Mouse (Mus musculus) G1E (cell line): ENCODE results near the gene Ogfrl1. TPM values are rescaled to one million over a fixed set of nuclear protein-coding genes. Genes with fewer than 3 reads are reported as not detected.

ENCODE experiments used
- ATAC-seq: 2 replicates; pipeline ENCODE4 v1.8.0; 2016; ENCODE audit warnings: mild to moderate bottlenecking; ENCODE audit not compliant: insufficient number of reproducible peaks, poor library complexity, low FRiP score, severe bottlenecking; ENCODE audit errors: extremely low read depth
- DNase-seq: peaks from one replicate; pipeline ENCODE4 v3.0.0; 2012; ENCODE audit warnings: low spot score
- H3K27me3 ChIP-seq: 2 replicates; pipeline ENCODE4 v1.6.1; 2012; ENCODE audit warnings: mild to moderate bottlenecking, low read length, inconsistent platforms; ENCODE audit not compliant: insufficient read depth
- H3K36me3 ChIP-seq: replicated peaks from 2 replicates; pipeline ENCODE3; 2012; ENCODE audit warnings: mild to moderate bottlenecking, inconsistent platforms
- H3K4me1 ChIP-seq: 2 replicates; pipeline ENCODE4 v1.6.1; 2012; ENCODE audit warnings: low read depth, low read length, inconsistent platforms, mixed read lengths; ENCODE audit not compliant: insufficient read depth
- H3K4me3 ChIP-seq: 2 replicates; pipeline ENCODE4 v1.5.1; 2012; ENCODE audit warnings: low read depth, mild to moderate bottlenecking, inconsistent platforms, low read length, moderate library complexity, mixed read lengths
- H3K9me3 ChIP-seq: replicated peaks from 2 replicates; pipeline ENCODE4 v1.6.1; 2012; ENCODE audit warnings: inconsistent platforms
- CTCF ChIP-seq: IDR thresholded peaks from 2 replicates; pipeline ENCODE4 v1.5.1; 2012; ENCODE audit warnings: low read depth, low read length, inconsistent platforms, mixed read lengths
- GATA1 ChIP-seq: IDR thresholded peaks from 2 replicates; pipeline ENCODE4 v1.6.1; 2012; ENCODE audit warnings: borderline replicate concordance, low read length, inconsistent platforms, mixed read lengths
- GATA2 ChIP-seq: IDR thresholded peaks from 2 replicates; pipeline ENCODE4 v1.6.1; 2012; ENCODE audit warnings: low read depth, low read length, inconsistent platforms, borderline replicate concordance
- POLR2AphosphoS5 ChIP-seq: IDR thresholded peaks from 2 replicates; pipeline ENCODE4 v1.6.1; 2012; ENCODE audit warnings: low read depth, low read length, inconsistent platforms; ENCODE audit not compliant: insufficient replicate concordance
- TAL1 ChIP-seq: conservative IDR thresholded peaks from 2 replicates; pipeline ENCODE4 v1.6.1; 2012; ENCODE audit warnings: low read depth, low read length, inconsistent platforms, mixed read lengths
- polyA plus RNA-seq: library from polyadenylated mRNA; stranded (reverse); fragments of >175 nt; gene quantifications from 2 replicates; pipeline ENCODE4 v1.2.3, GENCODE M21; 2012
- total RNA-seq, 2 experiments: library from RNA; stranded (forward) in 1 of 2; stranded (reverse) in 1 of 2; fragments of 200-1000 nt in 1 of 2; fragments of >200 nt in 1 of 2; fragmentation: Nextera tagmentation in 1 of 2; gene quantifications; 2 replicates each; pipeline ENCODE4 v1.2.3; 2014 to 2017

Gene Ogfrl1
- total and polyA plus RNA-seq, 3 experiments = 10.8 to 36.6 (median 13.5) TPM

DNA sequence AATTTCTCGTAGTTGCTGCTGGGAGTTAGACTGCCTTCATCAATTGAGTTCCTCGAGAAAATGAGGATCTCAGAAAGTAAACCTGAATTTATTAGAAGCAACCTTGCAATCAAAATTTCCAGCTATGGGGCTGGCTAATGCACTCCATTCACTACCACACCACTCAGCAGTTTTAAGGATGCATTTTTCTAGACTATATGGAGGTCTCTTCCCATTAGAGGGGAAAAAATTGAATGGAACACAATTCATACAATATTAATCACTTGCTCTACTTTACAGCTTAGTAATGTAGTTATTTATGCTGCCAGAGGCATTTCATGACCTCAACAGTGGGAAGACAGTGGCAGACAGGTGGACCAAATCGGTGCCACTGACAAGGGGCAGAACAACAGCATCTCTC lies 55.3 kb downstream of the Ogfrl1 start:
- Histone ChIP-seq H3K4me1 (peaks cover 10% of the 10 kb centered on the region; the same call in 1 of the 2 replicates), H3K36me3 (no peaks in the 10 kb centered on the region), H3K9me3 (no peaks in the 10 kb centered on the region; the same call in 1 of the 2 replicates), H3K27me3 (no peaks in the 10 kb centered on the region), H3K4me3 (no peak overlapping the region)
- no peak for ATAC-seq
- TF ChIP-seq TAL1 = no peak
- no peak for TF ChIP-seq GATA1
- TF ChIP-seq POLR2AphosphoS5 = no peak
- TF ChIP-seq CTCF = no peak
- no peak for TF ChIP-seq GATA2
- DNase-seq = no peak

DNA sequence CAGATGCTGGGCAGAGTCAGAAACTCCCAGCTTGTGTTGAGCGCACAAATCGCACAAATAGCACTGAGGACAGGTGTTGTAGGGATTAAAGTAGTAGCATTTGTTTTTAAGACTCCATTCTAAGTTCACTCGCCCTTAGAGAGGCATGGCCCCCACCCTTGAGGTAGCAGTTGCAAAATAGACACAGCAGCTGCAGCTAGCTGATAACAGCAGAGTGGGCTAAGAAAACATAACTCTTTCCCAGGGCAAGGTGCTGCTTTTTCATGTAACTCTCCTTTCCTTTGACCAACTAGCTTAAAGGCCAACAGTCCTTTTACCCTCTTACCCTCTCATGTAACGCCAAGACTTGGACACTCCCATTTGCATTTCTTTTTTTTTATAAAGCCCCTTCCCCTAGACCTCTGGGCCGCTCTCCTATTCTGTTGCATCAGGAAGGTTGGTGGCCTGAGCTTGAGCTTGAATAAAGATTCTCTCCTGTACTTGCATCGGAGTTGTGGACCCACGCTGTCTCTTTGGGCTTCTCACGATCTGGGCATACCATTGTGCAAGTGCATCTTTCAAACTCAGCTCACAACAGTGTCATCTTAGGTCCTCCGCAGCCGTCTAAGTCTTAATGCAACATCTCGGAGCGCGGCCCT lies 61.7 kb downstream of the Ogfrl1 start:
- TF ChIP-seq TAL1 (peak; percentile 97), POLR2AphosphoS5 (no peak)
- peaks cover 59% of the 10 kb centered on the region for H3K4me1 ChIP-seq
- H3K4me3 ChIP-seq = peak overlapping the region; percentile 59; the same call in 1 of the 2 replicates
- no peaks in the 10 kb centered on the region for H3K27me3 ChIP-seq
- peak; percentile 83 for ATAC-seq
- DNase-seq = peak; percentile 53
- no peaks in the 10 kb centered on the region for H3K36me3 ChIP-seq
- no peaks in the 10 kb centered on the region for H3K9me3 ChIP-seq

DNA sequence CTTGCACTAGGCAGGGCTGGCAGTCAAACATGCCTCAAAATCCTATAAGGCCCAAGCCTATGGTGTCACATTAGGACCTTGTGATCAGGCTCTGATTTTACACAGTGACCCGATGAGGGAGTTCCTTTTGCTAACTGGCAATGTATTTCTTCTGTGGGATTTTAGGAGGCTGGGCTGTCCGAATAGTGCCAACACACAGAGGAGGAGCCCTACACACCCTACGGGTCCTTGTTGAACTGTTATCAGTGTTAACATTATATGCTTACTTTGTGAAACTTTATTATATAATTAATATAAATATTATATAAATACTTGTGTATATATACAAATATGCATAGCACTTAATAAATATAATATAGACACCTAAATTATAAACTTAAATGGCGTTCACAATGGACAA lies 62.5 kb downstream of the Ogfrl1 start:
- no peak for ATAC-seq
- H3K4me1 ChIP-seq = peaks cover 65% of the 10 kb centered on the region
- H3K4me3 ChIP-seq = no peak overlapping the region

DNA sequence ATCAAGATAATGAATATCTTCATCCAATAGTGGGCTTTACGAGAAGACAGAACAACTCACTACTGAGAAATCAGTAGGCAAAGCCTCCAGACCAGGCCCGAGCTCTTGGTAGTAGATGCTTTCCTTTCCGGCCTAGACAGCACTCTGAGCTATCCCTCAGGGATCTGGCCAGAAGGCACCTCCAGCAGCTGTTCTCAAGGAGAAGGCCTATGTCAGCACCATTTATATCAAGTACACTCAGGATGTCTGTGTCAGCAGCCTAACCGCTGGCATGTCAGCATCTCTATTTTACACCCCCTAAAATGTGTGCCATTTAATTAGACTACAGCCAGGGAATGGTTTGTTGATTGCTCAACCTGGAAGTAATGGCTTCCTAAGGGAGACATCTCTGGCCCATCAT lies 65.4 kb downstream of the Ogfrl1 start:
- Histone ChIP-seq H3K9me3 (no peaks in the 10 kb centered on the region), H3K36me3 (no peaks in the 10 kb centered on the region), H3K4me1 (peaks cover 69% of the 10 kb centered on the region), H3K4me3 (no peak overlapping the region; the same call in 1 of the 2 replicates), H3K27me3 (no peaks in the 10 kb centered on the region)
- no peak for DNase-seq
- peak; percentile 17; the same call in 1 of the 2 replicates for ATAC-seq
- TF ChIP-seq GATA2 (no peak), GATA1 (no peak), TAL1 (no peak), CTCF (no peak), POLR2AphosphoS5 (no peak)

More for the DNA sequence above, 62.5 kb downstream of the Ogfrl1 start:
- Histone ChIP-seq H3K9me3 (no peaks in the 10 kb centered on the region), H3K36me3 (no peaks in the 10 kb centered on the region), H3K27me3 (no peaks in the 10 kb centered on the region)
- TF ChIP-seq GATA2 (no peak), CTCF (no peak), GATA1 (no peak), POLR2AphosphoS5 (no peak), TAL1 (no peak)
- no peak for DNase-seq

DNA sequence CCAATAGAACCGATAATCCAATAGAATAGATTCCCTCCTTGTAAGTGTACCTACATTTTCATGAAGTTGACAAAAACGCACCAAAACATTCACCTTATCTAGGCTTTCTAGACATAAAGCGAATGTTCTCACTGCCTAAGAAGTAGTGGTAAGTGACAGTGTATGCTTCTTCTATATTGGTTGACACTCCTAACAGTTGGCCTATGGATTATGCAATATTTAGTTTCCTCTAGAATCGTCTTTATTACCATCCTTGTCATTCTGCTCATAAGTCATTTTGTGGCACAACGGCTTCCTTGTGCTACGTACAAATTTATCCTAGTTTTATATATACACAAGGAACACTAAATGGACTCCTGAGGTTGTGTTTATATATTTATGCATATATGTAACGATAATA lies 72.4 kb downstream of the Ogfrl1 start:
- ATAC-seq (no peak), DNase-seq (no peak)
- TF ChIP-seq TAL1 (no peak), CTCF (no peak), POLR2AphosphoS5 (no peak), GATA1 (no peak), GATA2 (no peak)

DNA sequence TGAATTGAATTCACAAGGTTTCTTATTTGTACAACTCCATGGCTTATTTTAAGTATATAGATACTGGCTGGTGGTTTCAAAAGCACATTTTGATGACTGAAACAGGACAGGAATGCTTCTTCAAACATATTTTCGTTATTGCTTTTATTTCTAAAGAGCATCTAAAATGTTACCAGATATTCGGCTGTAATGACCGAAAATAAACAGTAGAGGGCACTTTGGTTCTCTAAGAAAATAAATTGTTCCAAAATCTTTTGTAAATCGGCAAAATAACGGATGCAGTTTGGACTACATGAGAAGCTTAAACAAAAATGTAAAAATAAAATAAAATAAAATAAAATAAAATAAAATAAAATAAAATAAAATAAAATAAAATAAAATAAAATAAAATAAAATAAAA lies 73.3 kb downstream of the Ogfrl1 start:
- no peak for ATAC-seq
- peaks cover 15% of the 10 kb centered on the region; the same call in 1 of the 2 replicates for H3K4me1 ChIP-seq

More for the DNA sequence above, 72.4 kb downstream of the Ogfrl1 start:
- Histone ChIP-seq H3K9me3 (no peaks in the 10 kb centered on the region), H3K4me3 (no peak overlapping the region), H3K4me1 (peaks cover 20% of the 10 kb centered on the region), H3K36me3 (no peaks in the 10 kb centered on the region), H3K27me3 (no peaks in the 10 kb centered on the region)

More for the DNA sequence above, 73.3 kb downstream of the Ogfrl1 start:
- H3K36me3 ChIP-seq = no peaks in the 10 kb centered on the region
- H3K27me3 ChIP-seq = no peaks in the 10 kb centered on the region
- no peak for DNase-seq
- no peak for TF ChIP-seq POLR2AphosphoS5
- TF ChIP-seq CTCF = peak; percentile 8; the same call in 1 of the 2 replicates
- no peaks in the 10 kb centered on the region for H3K9me3 ChIP-seq
- no peak overlapping the region for H3K4me3 ChIP-seq
